Mouse (Mus musculus) naive thymus-derived CD4-positive, alpha-beta T cell, adult 2 months (primary cell): ENCODE data around the gene Usp20.
A peak's percentile ranks its signal among the peaks of the same experiment; 100 is the strongest.

Experiments
- DNase-seq: peaks from one replicate; pipeline ENCODE4 v3.0.0-alpha.2; 2011; ENCODE audit warnings: low read depth

The Usp20 gene

GRCm38 (mm10) chr2:31040043-31040442, 58.0 kb downstream of the Usp20 start:
- DNase-seq: no peak

- no peak for DNase-seq
Observed at GRCm38 (mm10) chr2:31040487-31040886, 58.4 kb downstream of the Usp20 start.

- no peak for DNase-seq
Observed at GRCm38 (mm10) chr2:31041386-31041785, 59.3 kb downstream of the Usp20 start.

GRCm38 (mm10) chr2:31042881-31043280, 60.8 kb downstream of the Usp20 start:
- DNase-seq: no peak

- no peak for DNase-seq
Observed at GRCm38 (mm10) chr2:31043856-31044255, 61.8 kb downstream of the Usp20 start.

GRCm38 (mm10) chr2:31048037-31048436, 66.0 kb downstream of the Usp20 start:
- no peak for DNase-seq

- no peak for DNase-seq
Observed at GRCm38 (mm10) chr2:31052441-31052840, 70.4 kb downstream of the Usp20 start.

GRCm38 (mm10) chr2:31053426-31053825, 71.3 kb downstream of the Usp20 start:
- no peak for DNase-seq

- DNase-seq: no peak
Observed at GRCm38 (mm10) chr2:31053851-31054340, 71.8 kb downstream of the Usp20 start.

GRCm38 (mm10) chr2:31056070-31056469, 74.0 kb downstream of the Usp20 start:
- peak; percentile 29 for DNase-seq

- DNase-seq: no peak
Observed at GRCm38 (mm10) chr2:31057549-31058177, 75.6 kb downstream of the Usp20 start.

- DNase-seq: no peak
Observed at GRCm38 (mm10) chr2:31058443-31058842, 76.4 kb downstream of the Usp20 start.

GRCm38 (mm10) chr2:31060271-31060670, 78.2 kb downstream of the Usp20 start:
- DNase-seq: peak; percentile 53

GRCm38 (mm10) chr2:31060787-31061730, 79.0 kb downstream of the Usp20 start:
- peak; percentile 86 for DNase-seq

GRCm38 (mm10) chr2:31061868-31062628, 80.0 kb downstream of the Usp20 start:
- peak; percentile 78 for DNase-seq

GRCm38 (mm10) chr2:31066019-31066789, 84.1 kb downstream of the Usp20 start:
- DNase-seq: no peak

GRCm38 (mm10) chr2:31067059-31067595, 85.0 kb downstream of the Usp20 start:
- no peak for DNase-seq

- no peak for DNase-seq
Observed at GRCm38 (mm10) chr2:31067696-31068245, 85.7 kb downstream of the Usp20 start.

GRCm38 (mm10) chr2:31068246-31069113, 86.4 kb downstream of the Usp20 start:
- DNase-seq: no peak

GRCm38 (mm10) chr2:31069114-31069445, 87.0 kb downstream of the Usp20 start:
- DNase-seq: no peak
